Mouse (Mus musculus) gastrocnemius, postnatal 4 days (tissue): ENCODE data around the gene Plxnd1. TPM values are rescaled to one million over a fixed set of nuclear protein-coding genes. Genes with fewer than 3 reads are reported as not detected.

Experiments used
- DNase-seq, 2 experiments: peaks; one replicate each; pipeline ENCODE4 v3.0.0; 2021 to 2022; ENCODE audit warnings: low spot score in 2 of 2, mixed read lengths in 2 of 2
- long read RNA-seq, 2 experiments: library from polyadenylated mRNA; stranded (forward); transcript quantifications; one replicate each; pipeline ENCODE4 v2.0.0; 2021
- total RNA-seq, 2 experiments: library from RNA; stranded (reverse); gene quantifications; 2 replicates each; pipeline ENCODE4 v1.2.3; 2021

Gene Plxnd1
- 100 to 1,000 TPM; 125 to 133 TPM for total RNA-seq
- long read RNA-seq, experiment 1, full-length matches to known transcripts = 8 of 67 reads
- long read RNA-seq, experiment 1, partial matches to known transcripts = 43 of 67 reads
- long read RNA-seq, experiment 1, other reads (novel, unspliced or antisense) = 16 of 67 reads
- long read RNA-seq, experiment 2, full-length matches to known transcripts = 23 of 83 reads
- long read RNA-seq, experiment 2, partial matches to known transcripts = 45 of 83 reads
- long read RNA-seq, experiment 2, other reads (novel, unspliced or antisense) = 15 of 83 reads

DNA sequence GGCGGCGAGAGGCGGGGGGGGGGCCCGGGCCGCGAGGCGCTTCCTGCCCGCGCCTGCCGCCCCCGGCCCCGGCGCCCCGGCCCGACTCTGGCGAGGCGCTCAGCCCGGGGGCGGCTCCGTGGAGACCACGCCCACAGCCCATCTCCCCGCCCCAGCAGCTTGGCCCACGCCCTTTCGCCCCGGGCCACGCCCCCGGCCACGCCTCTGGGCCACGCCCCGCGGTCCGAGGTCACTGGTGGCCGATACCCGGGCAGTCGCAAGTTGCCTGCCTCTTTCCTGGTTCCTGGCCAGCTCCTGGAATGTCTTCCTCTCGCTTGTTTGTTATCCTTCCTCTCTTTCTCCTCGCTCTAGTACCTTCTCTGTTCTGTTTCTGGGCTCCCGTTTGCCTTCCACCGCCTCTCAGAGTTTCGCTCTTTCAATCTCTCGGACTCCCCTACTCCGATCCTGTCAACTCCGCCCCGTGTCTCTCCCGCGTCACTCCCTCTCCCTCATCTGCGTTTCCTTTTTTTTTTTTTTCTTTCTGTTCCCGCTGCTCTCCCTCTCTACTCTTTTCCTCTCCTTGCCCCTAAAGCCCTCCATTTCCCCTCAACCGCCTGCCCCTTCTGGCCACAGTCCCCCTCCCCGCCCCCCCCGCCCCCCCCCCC, at the start of gene Plxnd1:
Plxnd1 (minus strand) TSS at position 129 of the 644 bp plus-strand sequence.
- peak; percentile 88 to 90 for DNase-seq

DNA sequence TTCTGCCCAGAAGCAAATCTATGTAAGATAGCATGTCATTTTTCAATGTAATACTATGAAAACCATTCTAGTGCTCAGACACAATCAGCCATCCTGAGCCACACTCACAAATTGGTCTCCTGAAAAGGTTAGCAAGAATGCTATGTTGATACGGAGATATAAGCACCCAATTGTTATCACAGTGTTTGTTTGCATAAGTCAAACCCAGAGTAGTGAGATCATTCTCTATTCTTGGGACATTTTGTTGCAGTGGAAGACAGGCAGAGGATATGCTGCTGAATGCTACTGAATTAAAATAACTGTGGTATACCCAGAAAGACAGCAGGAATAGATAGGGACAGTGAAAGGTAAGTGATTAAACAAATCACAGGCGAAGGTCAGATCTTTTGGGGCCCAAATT, 49.2 kb upstream of the Plxnd1 start:
- DNase-seq = no peak

DNA sequence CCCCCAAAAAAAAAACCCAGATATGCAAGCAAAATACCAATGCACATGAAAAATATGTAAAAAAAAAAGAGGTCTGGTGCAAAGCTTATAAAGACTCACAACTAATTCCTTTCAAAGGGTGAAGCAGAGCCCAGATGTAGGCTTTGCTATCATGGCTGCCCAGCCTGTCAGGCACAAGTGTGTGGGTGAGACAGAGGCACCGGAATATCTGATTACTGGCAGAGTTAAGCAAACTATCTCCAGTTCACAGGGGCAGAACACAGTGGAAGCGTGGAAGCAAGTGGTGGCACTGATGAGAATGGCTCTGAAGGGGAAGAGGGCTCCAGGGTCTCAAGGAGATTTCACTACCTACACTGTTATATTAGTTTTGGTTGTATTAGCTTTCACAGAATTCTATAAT, 43.4 kb upstream of the Plxnd1 start:
- DNase-seq = no peak

DNA sequence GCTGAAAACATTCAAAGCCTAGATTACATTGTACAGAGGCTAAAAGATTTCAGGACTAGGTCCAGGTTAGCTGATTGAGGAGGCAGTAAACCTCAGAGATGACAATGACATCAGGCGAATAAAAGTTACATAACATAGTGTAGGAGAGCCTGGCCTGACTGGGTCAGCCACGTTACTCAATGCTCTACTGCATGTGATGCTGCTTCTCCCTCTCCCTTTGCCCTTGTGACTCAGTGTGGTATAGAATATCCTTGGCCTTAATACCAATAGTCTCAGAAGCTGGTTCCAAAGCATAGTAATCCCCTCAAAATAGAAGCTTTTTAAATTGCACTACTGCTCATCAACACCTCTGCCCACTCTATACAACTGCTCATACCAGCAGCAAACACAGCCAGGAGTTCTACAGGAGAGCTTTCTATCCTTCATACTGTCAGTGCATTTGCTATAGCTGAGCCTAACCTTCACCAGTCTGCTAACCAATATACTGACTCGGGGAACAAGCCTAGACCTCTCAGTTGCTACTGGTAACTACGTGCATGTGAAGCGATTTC, 42.6 kb upstream of the Plxnd1 start:
- DNase-seq = no peak

DNA sequence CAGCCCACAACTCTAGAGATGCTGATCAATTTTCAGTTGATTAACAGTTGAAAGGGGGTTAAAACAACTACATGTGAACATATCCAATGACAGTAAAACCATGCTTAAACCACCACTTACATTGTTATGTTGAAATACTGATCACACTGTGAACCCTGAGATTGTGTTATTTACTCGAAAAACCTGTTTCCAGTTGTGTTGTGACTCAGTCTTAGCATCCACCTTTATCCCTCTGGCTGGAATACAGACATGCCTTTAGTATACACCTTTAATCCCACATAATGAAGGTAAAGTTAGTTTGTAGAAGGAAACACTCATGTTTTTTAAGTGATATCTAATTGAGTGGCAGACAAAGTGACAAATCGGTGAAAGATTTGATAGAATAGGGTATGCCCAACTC, 41.8 kb upstream of the Plxnd1 start:
- DNase-seq = no peak

DNA sequence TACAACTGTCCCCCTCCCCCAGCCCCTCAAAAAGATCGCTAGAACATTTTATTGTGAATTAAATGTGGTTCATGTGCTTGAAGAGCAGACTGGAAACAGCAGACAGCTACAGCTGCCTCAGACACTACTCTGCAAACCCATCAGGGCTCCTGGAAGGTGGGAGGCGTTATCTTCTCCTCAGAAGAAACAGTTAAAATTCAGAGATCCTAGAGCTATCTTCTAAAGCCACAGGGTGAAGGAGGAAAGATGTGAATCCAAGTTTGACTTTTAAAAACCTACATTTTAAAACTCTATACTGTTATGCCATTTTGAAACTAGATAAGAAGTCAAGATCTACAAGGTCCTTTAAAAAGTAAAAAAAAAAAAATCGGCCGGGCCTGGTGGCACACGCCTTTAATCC, 36.2 kb upstream of the Plxnd1 start:
- DNase-seq = no peak

DNA sequence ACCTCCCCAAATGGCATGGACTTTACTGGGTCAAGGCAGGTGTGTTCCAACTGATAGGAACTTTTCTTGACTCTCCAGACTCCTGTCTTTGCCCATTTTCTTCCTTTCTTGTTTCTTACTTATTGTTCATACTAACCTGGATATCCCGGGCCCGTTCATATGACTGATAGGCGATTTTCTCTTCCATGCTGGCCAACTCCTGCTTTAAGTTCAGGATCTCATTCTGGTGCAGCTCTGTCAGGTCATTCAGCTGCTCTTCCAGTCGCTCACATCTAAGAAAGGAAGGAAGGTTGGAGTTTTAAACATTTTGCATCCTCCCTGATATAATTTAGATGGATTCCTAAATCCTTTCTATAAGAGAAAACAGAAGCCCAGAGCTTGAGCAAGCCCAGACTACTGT, 29.9 kb upstream of the Plxnd1 start:
- no peak for DNase-seq

DNA sequence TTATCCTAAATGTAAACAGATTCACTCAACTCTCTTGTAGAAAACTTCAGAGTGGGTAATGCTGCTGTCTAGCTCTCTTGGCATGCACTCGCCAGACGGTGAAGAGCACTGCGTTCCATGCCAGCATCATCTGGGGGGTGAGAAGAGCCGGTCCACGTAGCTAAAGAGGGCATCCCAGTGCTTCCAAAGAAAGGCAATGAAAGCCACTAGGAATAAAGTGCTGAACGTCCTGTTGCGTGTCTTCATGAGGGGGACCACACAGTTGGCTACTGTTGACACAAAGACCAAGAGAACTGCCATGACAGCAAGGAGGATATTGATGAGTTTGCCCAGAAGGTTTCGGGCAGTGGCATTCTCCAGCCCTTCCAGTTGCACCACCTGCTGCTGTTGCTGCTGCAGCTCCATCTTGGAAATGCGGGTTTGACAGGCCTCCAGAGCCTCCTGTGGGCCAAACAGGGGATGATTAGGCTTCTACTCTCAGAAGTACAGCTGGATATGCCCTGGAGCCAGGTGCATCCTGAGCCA, 27.2 kb upstream of the Plxnd1 start:
- DNase-seq = peak in 1 of 2 experiments; percentile 11

DNA sequence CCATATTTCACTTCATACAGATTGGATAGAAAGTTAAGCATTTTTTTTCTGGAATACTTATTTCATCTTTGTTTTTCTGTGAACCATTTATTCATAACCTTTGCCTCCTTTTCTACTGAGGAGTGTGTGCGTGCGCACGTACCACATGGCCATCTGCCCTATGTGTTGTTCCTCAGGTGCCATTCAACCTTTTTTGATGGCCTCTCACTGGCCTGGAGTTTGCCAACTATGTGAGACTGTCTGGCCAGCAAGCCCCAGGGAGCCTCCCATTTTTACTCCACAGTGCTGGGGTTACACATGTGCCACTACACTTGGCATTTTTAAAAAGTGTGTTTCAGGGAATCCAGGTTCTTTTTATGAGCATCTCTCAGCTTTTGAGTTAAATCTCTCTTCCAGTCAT, 21.1 kb upstream of the Plxnd1 start:
- DNase-seq = no peak

DNA sequence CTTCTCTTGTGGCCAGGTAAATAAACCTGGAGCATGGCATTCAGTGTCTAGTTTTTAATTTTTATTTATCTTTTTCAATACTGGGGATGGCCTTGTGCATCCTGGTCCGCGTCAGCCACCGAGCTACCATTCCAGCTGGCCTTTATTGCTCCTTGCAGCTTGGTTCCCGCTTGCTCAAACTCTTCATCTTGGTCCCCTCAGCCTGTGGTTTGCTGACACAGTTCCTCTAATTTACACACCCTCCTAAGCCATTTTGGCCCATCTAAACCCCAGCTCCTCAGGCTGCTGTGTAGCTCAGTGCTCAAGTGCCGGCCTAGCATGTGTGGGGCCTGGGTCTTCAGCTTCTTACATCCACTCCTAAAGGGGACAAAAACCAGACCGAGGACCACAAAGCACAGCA, 19.3 kb upstream of the Plxnd1 start:
- DNase-seq = no peak

DNA sequence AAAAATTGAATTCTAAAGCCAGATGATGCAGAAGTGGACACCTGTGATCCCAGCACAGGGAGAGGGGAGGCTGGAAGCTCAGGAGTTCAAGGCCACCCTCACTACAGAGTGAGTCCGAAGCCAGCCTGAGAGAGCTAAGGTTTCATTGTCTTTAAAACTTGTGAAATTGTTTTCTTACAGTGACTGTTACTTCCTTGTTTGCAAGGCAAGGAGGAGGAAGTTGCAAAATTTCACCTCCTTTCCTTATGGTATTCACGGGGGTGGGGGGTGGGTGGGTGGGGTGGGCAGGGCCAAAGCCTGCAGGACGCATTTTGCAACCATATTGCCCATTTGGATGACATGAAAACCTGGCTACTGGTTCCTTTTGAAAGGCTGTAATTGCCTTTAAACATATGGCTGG, 18.9 kb upstream of the Plxnd1 start:
- no peak for DNase-seq

DNA sequence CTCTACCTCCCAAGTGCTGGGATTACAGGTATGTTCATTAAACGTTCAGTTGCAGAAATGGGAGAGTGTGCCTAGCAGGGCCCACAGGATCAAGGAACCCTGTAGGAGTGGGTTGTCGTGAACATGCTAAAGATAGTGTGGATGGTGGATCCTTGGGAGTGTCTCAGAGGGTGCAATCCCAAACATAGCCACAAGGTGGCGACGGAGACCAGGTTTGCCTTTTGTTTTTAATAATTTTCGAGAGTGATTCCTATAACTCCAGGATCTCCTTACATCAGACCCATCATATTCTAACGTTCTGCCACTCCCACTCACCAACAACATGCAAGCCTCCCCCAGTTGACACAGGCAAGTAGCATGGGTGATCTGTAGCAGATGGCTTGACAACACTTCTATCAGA, 15.7 kb upstream of the Plxnd1 start:
- DNase-seq = peak; percentile 71 to 78

DNA sequence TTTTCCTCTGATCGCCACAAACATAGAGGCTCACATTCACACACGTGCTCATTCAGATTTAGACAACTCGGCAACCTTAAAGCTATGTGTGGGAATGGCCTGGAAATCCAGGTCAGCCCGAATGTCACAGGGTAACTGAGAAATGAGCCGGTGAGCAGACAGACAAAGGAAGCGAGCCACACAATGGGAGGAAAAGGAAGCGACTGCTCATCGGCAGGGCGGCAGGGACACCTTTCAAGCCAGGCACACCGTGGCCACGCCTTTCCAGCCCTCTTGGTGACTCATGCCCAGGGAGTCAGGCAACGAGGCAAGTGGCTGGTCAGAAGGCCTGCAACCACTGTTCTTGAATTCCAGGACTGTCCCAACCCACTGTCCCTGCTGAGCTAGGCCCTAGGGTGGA, 14.6 kb upstream of the Plxnd1 start:
- DNase-seq = peak in 1 of 2 experiments; percentile 11

DNA sequence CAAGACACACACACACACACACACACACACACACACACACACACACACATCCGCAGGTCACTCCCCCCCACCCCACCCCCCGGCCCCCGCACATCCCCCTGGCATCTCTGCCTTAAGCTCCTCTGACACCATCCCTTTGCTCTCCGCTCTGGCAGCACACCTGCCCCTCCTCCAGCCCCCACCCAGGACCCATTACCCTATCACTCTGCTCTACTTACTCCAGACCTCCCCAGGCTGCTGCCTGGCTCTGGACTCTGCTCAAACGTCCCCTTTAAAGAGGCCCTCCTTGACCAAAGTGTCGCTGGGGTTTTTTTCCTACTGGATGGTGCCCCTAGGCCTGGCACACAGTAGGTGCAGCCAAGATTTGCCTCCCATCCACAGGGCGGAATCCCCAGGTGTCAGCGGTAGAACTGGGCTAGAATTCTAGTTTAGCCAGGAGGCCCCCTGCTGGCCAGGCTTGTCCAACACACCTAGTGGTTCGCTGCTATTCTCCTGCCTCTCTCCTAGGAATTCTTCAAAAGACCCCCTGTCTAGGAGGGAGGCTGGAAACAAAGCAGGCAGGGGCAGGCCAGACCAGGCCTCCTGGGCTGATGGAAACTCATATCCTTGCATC, 12.9 kb upstream of the Plxnd1 start:
- peak; percentile 46 to 76 for DNase-seq

DNA sequence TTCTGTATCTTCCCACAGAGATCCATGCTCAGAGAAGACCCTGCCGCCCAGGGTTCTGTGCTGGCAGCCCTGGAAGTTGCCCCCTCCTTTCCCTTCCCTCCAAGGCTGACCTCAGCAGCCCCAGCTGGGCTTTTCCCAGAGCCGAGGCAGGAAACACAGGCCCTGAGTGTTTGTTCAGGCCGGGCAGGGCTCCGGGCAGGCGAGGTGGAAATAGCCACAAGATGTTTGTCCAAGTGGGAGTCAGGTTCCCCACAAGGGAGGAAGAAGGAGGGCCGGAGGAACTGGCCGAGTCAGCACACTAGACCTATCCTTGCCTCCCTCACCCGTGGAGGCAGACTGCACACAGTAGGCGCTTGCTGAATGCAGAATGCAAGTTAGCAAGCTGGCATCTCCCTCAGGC, 11.9 kb upstream of the Plxnd1 start:
- peak; percentile 44 to 61 for DNase-seq

DNA sequence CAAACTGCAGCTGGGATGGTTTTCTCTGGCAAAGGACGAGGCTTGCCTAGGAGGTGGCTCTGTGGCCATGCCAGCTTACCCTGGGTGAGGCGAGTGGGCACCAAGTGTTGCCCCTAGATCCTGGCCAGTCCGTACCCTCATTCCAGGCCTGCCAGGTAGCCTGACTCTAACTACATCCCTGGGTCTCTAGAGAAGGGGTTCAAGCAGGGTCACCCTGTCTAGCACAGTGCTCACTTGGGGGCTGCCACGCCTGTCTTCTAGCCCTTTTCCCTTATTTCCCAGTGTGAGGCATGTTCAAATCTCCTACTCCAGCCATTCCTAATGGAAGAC, 11.1 kb upstream of the Plxnd1 start:
- peak in 1 of 2 experiments; percentile 13 for DNase-seq

DNA sequence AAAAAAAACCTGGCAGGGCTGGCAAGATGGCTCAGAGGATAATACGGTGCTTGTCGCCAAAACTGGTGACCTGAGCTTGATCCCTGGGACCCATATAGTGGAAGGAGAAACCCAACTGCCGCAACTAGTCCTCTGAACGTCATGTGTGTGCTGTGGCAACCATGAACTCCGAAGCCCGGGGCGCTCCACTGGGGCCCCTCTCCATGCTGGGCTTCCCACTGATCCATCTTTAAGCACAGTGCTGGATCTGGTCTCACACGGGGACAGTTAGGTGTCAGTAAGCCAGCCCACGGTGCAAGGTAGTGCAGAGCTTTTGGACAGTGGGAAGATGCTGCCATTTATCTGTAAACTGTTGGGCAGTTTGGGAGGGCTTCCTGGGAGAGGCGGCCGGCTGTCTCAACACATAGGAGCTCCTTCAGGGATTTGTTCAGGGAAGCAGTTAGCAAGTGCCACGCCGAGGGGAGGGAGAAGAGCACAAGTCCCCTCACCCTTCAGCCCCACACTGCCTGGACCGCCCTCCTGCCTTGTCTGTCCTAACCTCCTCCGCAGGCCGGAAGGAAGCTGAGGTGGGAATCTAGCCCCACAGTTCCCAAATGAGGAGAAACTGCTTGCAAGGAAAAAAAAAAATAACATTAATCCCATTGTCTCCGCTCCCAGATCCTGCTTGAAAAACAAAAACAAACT, 10.6 kb upstream of the Plxnd1 start:
- peak; percentile 15 to 27 for DNase-seq

DNA sequence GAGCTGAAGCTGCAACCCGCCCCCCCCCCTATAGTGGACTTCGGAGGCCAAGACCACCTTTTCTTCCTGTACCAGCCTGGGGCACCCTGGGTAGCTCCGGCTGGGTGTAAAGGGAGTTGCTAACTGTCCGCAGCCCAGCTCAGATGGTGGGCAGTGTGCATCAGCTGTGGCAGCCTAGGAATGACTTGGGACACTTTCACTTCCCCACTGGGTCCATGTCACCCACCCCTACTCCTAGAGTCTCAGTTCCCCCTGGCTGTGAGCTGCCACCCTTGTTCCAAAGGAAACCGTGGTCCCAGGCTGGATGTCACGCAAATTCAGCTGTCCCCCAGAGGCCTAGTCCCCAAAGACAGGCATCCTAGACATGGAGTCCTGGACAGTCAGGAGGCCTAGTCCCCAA, 9.9 kb upstream of the Plxnd1 start:
- DNase-seq = peak in 1 of 2 experiments; percentile 19

DNA sequence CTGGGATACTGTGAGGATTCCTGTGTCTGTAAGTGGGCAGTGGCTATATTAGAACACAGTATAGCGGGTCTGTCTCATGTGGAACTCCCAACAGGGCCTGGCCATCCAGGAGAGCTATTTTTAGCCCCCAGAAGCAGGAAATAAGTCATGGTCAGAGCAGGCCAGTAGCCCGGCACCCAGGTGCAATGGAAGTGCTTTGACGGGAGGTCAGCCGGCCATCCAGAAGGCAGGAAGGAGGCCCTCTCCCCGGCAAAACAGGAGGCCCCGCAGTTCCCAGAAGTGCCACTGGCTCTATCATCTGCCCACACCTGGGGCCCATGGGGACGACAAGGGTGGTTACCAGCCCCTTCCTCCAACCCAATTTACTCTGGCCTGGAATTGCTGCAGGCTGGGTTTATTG, 9.3 kb upstream of the Plxnd1 start:
- DNase-seq = peak; percentile 17 to 19

DNA sequence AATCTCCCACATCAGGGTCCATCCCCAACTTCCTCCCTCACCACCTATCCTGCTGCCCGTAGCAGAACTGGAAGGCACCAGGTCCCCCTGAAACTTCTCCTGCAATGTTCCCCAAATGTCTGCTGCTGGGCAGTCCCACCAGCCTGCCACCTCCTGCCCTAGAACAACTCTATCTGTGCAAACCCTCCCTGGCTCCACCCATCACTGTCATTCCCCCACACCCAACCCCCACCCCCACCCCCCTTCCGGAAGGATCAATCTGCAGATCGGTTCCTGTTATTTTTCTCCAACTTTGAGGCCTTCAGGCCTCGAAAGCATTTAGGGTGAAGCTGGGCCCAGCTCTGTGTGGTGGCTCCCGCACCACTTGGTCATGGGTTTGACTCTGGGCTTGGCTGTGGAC, 8.7 kb upstream of the Plxnd1 start:
- no peak for DNase-seq

DNA sequence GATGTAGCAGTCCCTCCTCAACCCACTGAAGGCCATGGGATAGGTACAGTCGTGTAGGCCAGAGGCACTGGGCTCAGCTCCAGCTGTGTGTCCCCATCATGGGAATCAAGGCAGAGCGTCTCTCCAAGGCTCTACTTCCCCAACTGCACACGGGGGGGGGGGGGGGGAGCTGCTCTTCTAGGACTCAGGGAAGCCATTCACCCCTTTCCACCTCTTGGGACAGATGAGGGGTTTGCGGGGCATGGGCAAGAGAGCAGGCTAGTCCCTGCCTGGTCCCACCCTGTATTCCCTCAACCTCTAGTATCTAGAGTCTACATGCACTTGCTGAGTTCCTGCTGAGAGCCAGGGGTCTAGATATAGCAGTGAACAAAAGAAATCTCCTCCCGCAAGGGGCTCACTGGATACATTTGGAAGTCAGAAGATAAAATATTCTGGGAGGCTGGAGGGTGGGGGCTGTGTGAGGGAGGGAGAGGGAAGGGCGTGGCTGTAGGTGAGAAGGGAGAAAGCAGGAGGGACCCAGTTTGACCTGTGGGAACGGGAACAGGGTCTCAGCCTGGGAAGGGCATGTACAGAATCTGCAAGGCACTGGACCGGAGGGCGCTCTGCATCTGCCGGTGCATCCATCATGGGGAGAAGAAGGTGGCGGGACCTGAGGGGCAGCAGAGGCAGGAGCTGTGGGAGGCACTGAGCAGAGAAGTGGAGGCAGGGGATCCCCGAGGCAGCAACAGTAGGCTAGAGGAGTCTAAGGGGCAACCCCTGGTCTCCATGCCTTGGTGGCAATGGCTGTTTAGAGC, 7.7 kb upstream of the Plxnd1 start:
- DNase-seq = no peak
